Mouse (Mus musculus) telencephalon, adult 2 months (tissue): ENCODE data around the gene Klk6.

Experiments
- DNase-seq: peaks from one replicate; pipeline ENCODE4 v3.0.0-alpha.2; 2011; ENCODE audit warnings: low read depth, low spot score

Gene Klk6

GRCm38 (mm10) chr7:43824199-43824598 lies at the start of gene Klk6:
Gene Klk6 (plus strand): TSS chr7:43824499.
- DNase-seq, result no peak

- DNase-seq, result no peak
These were observed 49.5 kb upstream of the Klk6 start for GRCm38 (mm10) chr7:43774802-43775201.

GRCm38 (mm10) chr7:43775311-43776057 lies 48.8 kb upstream of the Klk6 start:
- DNase-seq, result no peak

GRCm38 (mm10) chr7:43776506-43776905 lies 47.8 kb upstream of the Klk6 start:
- DNase-seq, result no peak

- DNase-seq, result no peak
These were observed 46.9 kb upstream of the Klk6 start for GRCm38 (mm10) chr7:43777423-43777822.

GRCm38 (mm10) chr7:43778176-43778970 lies 45.9 kb upstream of the Klk6 start:
- DNase-seq, result no peak

- no peak for DNase-seq
These were observed 44.1 kb upstream of the Klk6 start for GRCm38 (mm10) chr7:43780241-43780640.

GRCm38 (mm10) chr7:43780746-43781145 lies 43.6 kb upstream of the Klk6 start, which contains the start of gene Klk10:
Gene Klk10 (plus strand): TSS chr7:43781035.
- no peak for DNase-seq

GRCm38 (mm10) chr7:43781541-43781940 lies 42.8 kb upstream of the Klk6 start:
- no peak for DNase-seq

GRCm38 (mm10) chr7:43782275-43783265 lies 41.7 kb upstream of the Klk6 start:
- no peak for DNase-seq

- DNase-seq, result no peak
These were observed 39.0 kb upstream of the Klk6 start for GRCm38 (mm10) chr7:43785286-43785685.

- DNase-seq, result no peak
These were observed 36.2 kb upstream of the Klk6 start for GRCm38 (mm10) chr7:43788096-43788495.

- DNase-seq, result no peak
These were observed 35.0 kb upstream of the Klk6 start for GRCm38 (mm10) chr7:43789295-43789694.

GRCm38 (mm10) chr7:43791591-43791990 lies 32.7 kb upstream of the Klk6 start, which contains the start of gene Klk9:
Gene Klk9 (plus strand): TSS chr7:43791891.
- no peak for DNase-seq

GRCm38 (mm10) chr7:43796355-43796754 lies 27.9 kb upstream of the Klk6 start:
- no peak for DNase-seq

GRCm38 (mm10) chr7:43797333-43797769 lies 26.9 kb upstream of the Klk6 start, which contains the start of gene Klk8:
Gene Klk8 (plus strand): TSS chr7:43797577.
- DNase-seq, result no peak

- DNase-seq, result no peak
These were observed 26.3 kb upstream of the Klk6 start for GRCm38 (mm10) chr7:43797844-43798462.

- no peak for DNase-seq
These were observed 24.4 kb upstream of the Klk6 start for GRCm38 (mm10) chr7:43799876-43800275.

GRCm38 (mm10) chr7:43810994-43811393 lies 13.3 kb upstream of the Klk6 start, which contains the start of gene Klk7:
Gene Klk7 (plus strand): TSS chr7:43811294.
- no peak for DNase-seq

GRCm38 (mm10) chr7:43815211-43815610 lies 9.1 kb upstream of the Klk6 start:
- DNase-seq, result no peak

- no peak for DNase-seq
These were observed 7.6 kb upstream of the Klk6 start for GRCm38 (mm10) chr7:43816746-43817145.
